Mouse (Mus musculus): ENCODE results near the gene Nppa. TPM values are rescaled to one million over a fixed set of nuclear protein-coding genes. Genes with fewer than 3 reads are reported as not detected.

Gene Nppa
- polyA plus RNA-seq (2017; shearing (Covaris generic)), result not detected

GRCm38 (mm10) chr4:148000202-148000772 lies at the start of gene Nppa:
Gene Nppa (plus strand): TSS chr4:148000722.

GRCm38 (mm10) chr4:147985205-147986132 lies 15.1 kb upstream of the Nppa start, which contains the start of gene Nppb:
Gene Nppb (plus strand): TSS chr4:147985788.

GRCm38 (mm10) chr4:148038600-148039253 lies 38.2 kb downstream of the Nppa start, which contains the start of the genes Clcn6 and Mthfr:
Gene Clcn6 (minus strand): TSS chr4:148038821.
Gene Mthfr (plus strand): TSS chr4:148039077.

Other genes starting within 250 kb of the Nppa start
- gene Zfp984, start 190.9 kb upstream of the Nppa start, polyA plus RNA-seq (2017; shearing (Covaris generic)), result 10 to 100 TPM; 19.0 to 33.3 TPM
- 1 to 10 TPM; 3.5 to 7.6 TPM for gene Zfp933, start 152.4 kb upstream of the Nppa start, polyA plus RNA-seq (2017; shearing (Covaris generic))
- 10 to 100 TPM; 88.4 to 90.0 TPM for gene Miip, start 131.9 kb upstream of the Nppa start, polyA plus RNA-seq (2017; shearing (Covaris generic))
- 1 to 10 TPM; 2.9 to 5.1 TPM for gene Fv1, start 131.7 kb upstream of the Nppa start, polyA plus RNA-seq (2017; shearing (Covaris generic))
- 10 to 100 TPM; 31.2 to 37.0 TPM for gene Mfn2, start 96.0 kb upstream of the Nppa start, polyA plus RNA-seq (2017; shearing (Covaris generic))
- 1 to 10 TPM; 3.7 to 6.4 TPM for gene Plod1, start 64.0 kb upstream of the Nppa start, polyA plus RNA-seq (2017; shearing (Covaris generic))
- 100 to 1,000 TPM in 1 of 2 experiments, 10 to 100 TPM in 1; 87.3 to 120 TPM for gene 2510039O18Rik, start 59.8 kb upstream of the Nppa start, polyA plus RNA-seq (2017; shearing (Covaris generic))
- not detected for gene Nppb, start 14.9 kb upstream of the Nppa start, polyA plus RNA-seq (2017; shearing (Covaris generic))
- 1 to 10 TPM; 3.8 to 4.6 TPM for gene Clcn6, start 38.1 kb downstream of the Nppa start, polyA plus RNA-seq (2017; shearing (Covaris generic))
- gene Mthfr, start 38.4 kb downstream of the Nppa start, polyA plus RNA-seq (2017; shearing (Covaris generic)), result 10 to 100 TPM in 1 of 2 experiments, 1 to 10 TPM in 1; 7.2 to 14.7 TPM
- 10 to 100 TPM; 15.2 to 22.8 TPM for gene Agtrap, start 87.3 kb downstream of the Nppa start, polyA plus RNA-seq (2017; shearing (Covaris generic))
- gene Mad2l2, start 129.7 kb downstream of the Nppa start, polyA plus RNA-seq (2017; shearing (Covaris generic)), result 10 to 100 TPM; 54.0 to 59.1 TPM
- gene Draxin, start 130.0 kb downstream of the Nppa start, polyA plus RNA-seq (2017; shearing (Covaris generic)), result under 1 TPM in 1 of 2 experiments, not detected in 1; 0.04 TPM
- 10 to 100 TPM; 44.0 to 67.0 TPM for gene Fbxo6, start 151.4 kb downstream of the Nppa start, polyA plus RNA-seq (2017; shearing (Covaris generic))
- gene Fbxo44, start 159.8 kb downstream of the Nppa start, polyA plus RNA-seq (2017; shearing (Covaris generic)), result 1 to 10 TPM; 6.1 to 9.0 TPM
- gene Fbxo2, start 159.9 kb downstream of the Nppa start, polyA plus RNA-seq (2017; shearing (Covaris generic)), result not detected

Data from activated CD4-positive, CD25-positive, alpha-beta regulatory T cell (primary cell).